Mouse (Mus musculus) MN1 (cell line): ENCODE measurements at regions not wholly inside any gene's neighbourhood (a gene's known extent, or its start where the extent isn't known, plus 50 kb on each side); places are given as distances from the start of the nearest gene placed in this dataset.

Source experiments
- DNase-seq: peaks from one replicate; pipeline ENCODE4 v3.0.0-alpha.2; 2016; ENCODE audit warnings: low spot score

GRCm38 (mm10) chr2:50693784-50694350 is 397.3 kb upstream of the Mmadhc start:
- DNase-seq: no peak

GRCm38 (mm10) chr2:50690120-50691103 is 393.8 kb upstream of the Mmadhc start:
- no peak for DNase-seq

- DNase-seq: no peak
Measured at GRCm38 (mm10) chr2:50687672-50688151, 391.1 kb upstream of the Mmadhc start.

GRCm38 (mm10) chr2:50687222-50687621 is 390.6 kb upstream of the Mmadhc start:
- DNase-seq: no peak

- no peak for DNase-seq
Measured at GRCm38 (mm10) chr2:50677456-50677855, 380.9 kb upstream of the Mmadhc start.

GRCm38 (mm10) chr2:50675736-50676550 is 379.3 kb upstream of the Mmadhc start:
- DNase-seq: no peak

- no peak for DNase-seq
Measured at GRCm38 (mm10) chr2:50674856-50675175, 378.2 kb upstream of the Mmadhc start.

- DNase-seq: no peak
Measured at GRCm38 (mm10) chr2:50674151-50674855, 377.7 kb upstream of the Mmadhc start.

GRCm38 (mm10) chr2:50669297-50669696 is 372.7 kb upstream of the Mmadhc start:
- no peak for DNase-seq

- no peak for DNase-seq
Measured at GRCm38 (mm10) chr2:50668789-50669188, 372.2 kb upstream of the Mmadhc start.

- DNase-seq: no peak
Measured at GRCm38 (mm10) chr2:50667180-50667579, 370.6 kb upstream of the Mmadhc start.

GRCm38 (mm10) chr2:50662504-50662903 is 365.9 kb upstream of the Mmadhc start:
- DNase-seq: no peak

- no peak for DNase-seq
Measured at GRCm38 (mm10) chr2:50660000-50660399, 363.4 kb upstream of the Mmadhc start.

- DNase-seq: no peak
Measured at GRCm38 (mm10) chr2:50657826-50658225, 361.2 kb upstream of the Mmadhc start.

GRCm38 (mm10) chr2:50656351-50656750 is 359.8 kb upstream of the Mmadhc start:
- no peak for DNase-seq

GRCm38 (mm10) chr2:50654953-50655324 is 358.3 kb upstream of the Mmadhc start:
- DNase-seq: no peak

- no peak for DNase-seq
Measured at GRCm38 (mm10) chr2:50654221-50654952, 357.8 kb upstream of the Mmadhc start.

- DNase-seq: no peak
Measured at GRCm38 (mm10) chr2:50653121-50653615, 356.6 kb upstream of the Mmadhc start.

GRCm38 (mm10) chr2:50649656-50650055 is 353.1 kb upstream of the Mmadhc start:
- DNase-seq: no peak

- DNase-seq: no peak
Measured at GRCm38 (mm10) chr2:50643219-50643618, 346.6 kb upstream of the Mmadhc start.

- no peak for DNase-seq
Measured at GRCm38 (mm10) chr2:50642198-50642597, 345.6 kb upstream of the Mmadhc start.
